Mouse (Mus musculus): ENCODE measurements around the gene Tfec. TPM values are rescaled to one million over a fixed set of nuclear protein-coding genes. Genes with fewer than 3 reads are reported as not detected.

Tfec gene
- total RNA-seq (2014; fragmentation: Nextera tagmentation), result not detected in 2 replicates
- total RNA-seq (2017), result 1.4 and 4.6 TPM in 2 replicates

- ATAC-seq (replicated peaks; ENCODE audit: low FRiP score, low TSS enrichment, poor library complexity, severe bottlenecking), result no peak
Observed at GRCm38 (mm10) chr6:16898251-16898862, at the start of gene Tfec. TSS of gene Tfec (minus strand) at chr6:16898441.

- ATAC-seq (replicated peaks; ENCODE audit: low FRiP score, low TSS enrichment, poor library complexity, severe bottlenecking), result no peak
Observed at GRCm38 (mm10) chr6:16947837-16948236, 49.6 kb upstream of the Tfec start.

GRCm38 (mm10) chr6:16943513-16943912 is 45.3 kb upstream of the Tfec start:
- ATAC-seq (replicated peaks; ENCODE audit: low FRiP score, low TSS enrichment, poor library complexity, severe bottlenecking), result no peak

- ATAC-seq (replicated peaks; ENCODE audit: low FRiP score, low TSS enrichment, poor library complexity, severe bottlenecking), result no peak
Observed at GRCm38 (mm10) chr6:16942433-16942832, 44.2 kb upstream of the Tfec start.

- ATAC-seq (replicated peaks; ENCODE audit: low FRiP score, low TSS enrichment, poor library complexity, severe bottlenecking), result no peak
Observed at GRCm38 (mm10) chr6:16931059-16931458, 32.8 kb upstream of the Tfec start.

GRCm38 (mm10) chr6:16920111-16920656 is 21.9 kb upstream of the Tfec start:
- ATAC-seq (replicated peaks; ENCODE audit: low FRiP score, low TSS enrichment, poor library complexity, severe bottlenecking), result no peak

GRCm38 (mm10) chr6:16891819-16892218 is 6.4 kb downstream of the Tfec start:
- ATAC-seq (replicated peaks; ENCODE audit: low FRiP score, low TSS enrichment, poor library complexity, severe bottlenecking), result no peak

GRCm38 (mm10) chr6:16883537-16884307 is 14.5 kb downstream of the Tfec start:
- no peak for ATAC-seq (replicated peaks; ENCODE audit: low FRiP score, low TSS enrichment, poor library complexity, severe bottlenecking)

- ATAC-seq (replicated peaks; ENCODE audit: low FRiP score, low TSS enrichment, poor library complexity, severe bottlenecking), result no peak
Observed at GRCm38 (mm10) chr6:16874021-16874542, 24.2 kb downstream of the Tfec start.

- no peak for ATAC-seq (replicated peaks; ENCODE audit: low FRiP score, low TSS enrichment, poor library complexity, severe bottlenecking)
Observed at GRCm38 (mm10) chr6:16870067-16870466, 28.2 kb downstream of the Tfec start.

- no peak for ATAC-seq (replicated peaks; ENCODE audit: low FRiP score, low TSS enrichment, poor library complexity, severe bottlenecking)
Observed at GRCm38 (mm10) chr6:16868314-16868713, 29.9 kb downstream of the Tfec start.

GRCm38 (mm10) chr6:16862753-16863508 is 35.3 kb downstream of the Tfec start:
- no peak for ATAC-seq (replicated peaks; ENCODE audit: low FRiP score, low TSS enrichment, poor library complexity, severe bottlenecking)

- ATAC-seq (replicated peaks; ENCODE audit: low FRiP score, low TSS enrichment, poor library complexity, severe bottlenecking), result no peak
Observed at GRCm38 (mm10) chr6:16862050-16862449, 36.2 kb downstream of the Tfec start.

GRCm38 (mm10) chr6:16855879-16856545 is 42.2 kb downstream of the Tfec start:
- no peak for ATAC-seq (replicated peaks; ENCODE audit: low FRiP score, low TSS enrichment, poor library complexity, severe bottlenecking)

GRCm38 (mm10) chr6:16854977-16855376 is 43.3 kb downstream of the Tfec start:
- ATAC-seq (replicated peaks; ENCODE audit: low FRiP score, low TSS enrichment, poor library complexity, severe bottlenecking), result no peak

- no peak for ATAC-seq (replicated peaks; ENCODE audit: low FRiP score, low TSS enrichment, poor library complexity, severe bottlenecking)
Observed at GRCm38 (mm10) chr6:16846521-16846920, 51.7 kb downstream of the Tfec start.

- no peak for ATAC-seq (replicated peaks; ENCODE audit: low FRiP score, low TSS enrichment, poor library complexity, severe bottlenecking)
Observed at GRCm38 (mm10) chr6:16835631-16836030, 62.6 kb downstream of the Tfec start.

- ATAC-seq (replicated peaks; ENCODE audit: low FRiP score, low TSS enrichment, poor library complexity, severe bottlenecking), result no peak
Observed at GRCm38 (mm10) chr6:16828304-16828703, 69.9 kb downstream of the Tfec start.

- no peak for ATAC-seq (replicated peaks; ENCODE audit: low FRiP score, low TSS enrichment, poor library complexity, severe bottlenecking)
Observed at GRCm38 (mm10) chr6:16821985-16822384, 76.3 kb downstream of the Tfec start.
